Mouse (Mus musculus) induced T-regulatory cell, adult 2 months (primary cell): ENCODE data around the gene Mosmo.
"Not testable (repeated sequence)": the region's sequence is repeated elsewhere in the genome, so short reads cannot be mapped to it uniquely, and the experiment has no call there.

ENCODE experiments used
- DNase-seq: peaks from one replicate; pipeline ENCODE4 v3.0.0-alpha.2; 2012; ENCODE audit warnings: low read depth

Mosmo gene

DNA sequence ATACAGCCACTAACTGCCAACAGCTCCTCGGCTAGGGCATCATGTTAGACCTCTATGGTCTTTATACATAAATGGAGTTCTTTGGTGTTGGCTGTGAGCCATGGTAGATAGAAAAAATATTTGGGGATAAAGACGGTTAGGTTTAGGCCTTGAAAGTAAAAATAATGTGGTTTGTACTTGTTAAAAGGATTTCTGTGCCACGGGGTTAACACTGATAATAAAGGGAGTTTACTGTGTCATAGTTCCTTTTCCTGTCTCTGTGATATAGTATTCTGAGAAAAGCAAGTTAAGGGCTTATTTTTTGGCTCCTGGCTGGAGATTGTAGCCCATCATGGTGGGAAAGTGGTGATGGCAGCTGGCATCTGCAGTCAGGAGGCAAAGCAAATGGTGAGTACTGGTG, 26.5 kb downstream of the Mosmo start:
- no peak for DNase-seq

DNA sequence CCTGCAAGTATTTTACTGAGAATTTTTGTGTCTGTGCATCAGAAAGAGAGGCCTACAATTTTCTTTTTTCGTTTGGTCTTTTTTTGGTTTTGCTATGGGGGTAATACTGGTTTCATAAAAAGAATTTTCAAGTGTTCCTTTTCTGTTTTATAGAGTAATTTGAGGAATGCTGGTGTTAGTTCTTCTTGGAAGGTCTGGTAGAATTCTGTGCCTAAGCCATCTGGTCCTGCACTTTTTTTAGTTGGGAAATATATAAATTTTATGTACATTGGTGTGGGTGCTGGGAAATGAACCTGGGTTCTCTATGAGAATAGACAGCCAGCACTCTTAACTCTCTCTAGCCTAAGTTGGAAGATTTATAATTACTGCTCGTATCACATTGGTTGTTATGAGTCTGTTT, 34.7 kb downstream of the Mosmo start:
- DNase-seq = no peak

DNA sequence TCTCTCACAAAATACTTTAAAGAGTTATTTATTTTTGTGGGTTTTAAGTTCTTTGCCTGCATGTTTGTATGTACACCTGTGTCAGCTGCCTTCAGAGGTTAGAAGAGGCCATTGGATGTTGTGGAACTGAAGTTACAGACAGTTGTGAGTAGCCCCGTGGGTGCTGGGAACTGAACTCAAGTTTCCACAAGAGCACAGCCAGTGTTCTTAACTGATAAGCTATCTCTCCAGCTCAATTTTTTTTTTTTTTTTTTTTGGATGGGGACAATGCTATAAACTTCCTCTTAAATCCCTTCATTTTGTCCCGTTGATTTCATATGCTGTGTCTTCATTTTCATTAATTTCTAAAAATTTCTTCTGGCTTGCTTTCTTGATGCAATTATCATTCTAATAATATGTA, 35.8 kb downstream of the Mosmo start:
- DNase-seq = no peak

DNA sequence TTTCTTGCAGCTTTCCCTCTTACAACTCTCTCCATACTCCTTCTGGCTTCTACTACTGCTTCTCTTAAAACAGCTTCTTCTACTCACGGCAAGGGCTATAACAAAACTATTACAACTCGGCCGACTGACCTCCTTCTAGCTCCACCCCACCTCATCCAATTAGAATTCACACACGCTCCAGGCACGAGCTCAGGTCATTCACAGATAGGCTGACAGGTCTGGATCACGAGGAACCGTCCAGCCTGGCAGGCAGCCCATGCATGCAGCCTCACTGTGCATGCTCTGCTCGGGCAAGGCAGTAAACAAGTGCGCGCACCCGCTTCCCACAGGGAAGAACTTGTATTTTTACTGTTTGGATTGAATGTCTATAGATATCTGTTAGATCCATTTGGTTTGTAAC, 36.5 kb downstream of the Mosmo start:
- not testable (repeated sequence) for DNase-seq

DNA sequence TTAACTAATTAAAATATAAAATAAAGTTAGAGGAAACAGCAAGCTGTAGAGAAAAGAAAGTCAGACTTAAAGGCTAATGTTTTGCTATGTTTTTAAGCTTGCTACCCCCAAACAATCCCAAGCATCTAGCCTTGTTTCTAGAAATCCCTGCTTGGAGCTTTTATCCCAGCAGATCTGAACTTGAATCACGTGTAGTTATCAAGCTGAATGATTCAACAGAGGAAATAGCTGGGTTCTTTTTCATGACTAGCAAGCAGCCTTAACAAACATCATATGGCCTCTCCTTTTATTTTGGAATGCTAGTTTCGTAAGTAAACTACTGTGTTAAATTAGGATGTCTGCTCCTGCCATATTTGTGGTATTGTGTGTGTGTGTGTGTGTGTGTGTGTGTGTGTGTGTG, 39.8 kb downstream of the Mosmo start:
- no peak for DNase-seq

DNA sequence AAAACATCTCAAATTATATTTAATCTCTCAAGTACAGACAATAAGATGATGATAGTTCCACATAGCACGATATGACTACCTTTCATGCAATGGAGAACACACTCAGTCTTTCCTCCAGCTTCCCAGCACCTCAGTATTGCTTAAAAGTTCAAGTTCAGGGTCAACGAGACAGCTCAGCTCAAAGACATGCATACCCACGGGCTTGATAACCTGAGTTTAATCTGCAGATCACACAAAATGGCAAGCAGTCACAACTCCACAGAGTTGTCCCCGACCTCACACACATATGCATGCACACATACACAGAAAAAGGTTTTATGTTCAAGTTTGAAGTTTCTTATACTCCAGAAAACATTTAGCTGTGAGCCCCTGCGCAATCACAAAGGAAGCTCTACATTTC, 43.6 kb downstream of the Mosmo start:
- DNase-seq = no peak

DNA sequence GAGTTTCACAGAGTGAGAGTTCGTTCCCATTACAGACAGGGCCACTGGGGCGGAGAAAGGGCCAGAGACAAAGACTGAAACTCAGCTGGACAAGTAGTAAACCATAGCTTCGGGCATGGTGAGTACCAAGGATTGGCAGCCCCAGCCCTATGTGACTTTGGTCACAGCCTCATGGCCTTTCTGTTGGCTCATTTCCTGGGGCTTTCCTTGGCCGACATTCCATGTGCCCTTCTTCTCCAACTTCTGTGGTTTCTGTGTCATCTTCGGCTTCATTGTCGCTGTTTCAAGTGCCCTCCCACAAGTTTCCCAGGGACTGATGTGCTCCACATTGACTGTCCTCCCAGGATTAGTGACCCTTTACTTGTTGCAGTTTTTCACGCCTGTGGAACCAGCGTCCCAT, 44.0 kb downstream of the Mosmo start:
- DNase-seq = no peak

DNA sequence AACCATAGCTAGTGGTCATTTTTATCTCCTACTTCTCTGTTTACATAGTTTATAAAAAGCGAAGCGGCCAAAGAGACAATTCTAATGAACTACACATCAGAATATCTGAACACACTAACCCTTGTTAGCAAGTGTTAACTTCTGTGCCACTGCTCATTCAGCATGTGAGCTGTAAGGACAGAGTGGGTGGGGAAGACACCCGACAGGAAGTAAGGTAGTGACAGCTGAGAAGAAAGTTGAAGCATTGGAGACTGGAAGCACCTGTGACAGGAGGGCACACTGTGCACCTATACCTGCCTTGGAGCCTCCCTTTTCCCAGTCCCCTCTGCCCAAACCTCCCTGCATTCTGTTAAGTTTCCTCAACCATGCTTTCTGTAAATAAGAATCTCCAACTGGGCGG, 44.6 kb downstream of the Mosmo start:
- DNase-seq = no peak

DNA sequence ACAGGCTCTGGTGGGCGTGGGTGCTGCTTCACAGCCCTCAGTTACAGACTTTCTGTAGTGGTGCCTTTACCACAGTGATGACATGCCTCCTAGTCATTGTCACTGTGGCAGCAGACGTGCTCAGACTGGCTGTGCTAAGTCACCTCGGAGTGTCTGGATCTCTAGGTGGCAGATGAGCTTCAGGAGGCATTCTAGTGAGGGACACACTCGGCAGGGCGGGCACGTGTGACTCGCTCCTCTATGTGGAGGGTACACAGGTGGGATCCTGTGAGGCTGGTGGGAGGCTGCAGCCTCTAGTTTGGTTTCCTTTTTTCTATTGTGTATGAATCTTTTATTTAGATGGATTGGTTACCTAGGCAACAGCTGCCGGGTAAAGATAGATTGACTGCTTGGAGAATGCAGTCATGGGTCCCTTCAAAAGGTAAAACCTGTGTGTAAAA, 45.4 kb downstream of the Mosmo start:
- no peak for DNase-seq

DNA sequence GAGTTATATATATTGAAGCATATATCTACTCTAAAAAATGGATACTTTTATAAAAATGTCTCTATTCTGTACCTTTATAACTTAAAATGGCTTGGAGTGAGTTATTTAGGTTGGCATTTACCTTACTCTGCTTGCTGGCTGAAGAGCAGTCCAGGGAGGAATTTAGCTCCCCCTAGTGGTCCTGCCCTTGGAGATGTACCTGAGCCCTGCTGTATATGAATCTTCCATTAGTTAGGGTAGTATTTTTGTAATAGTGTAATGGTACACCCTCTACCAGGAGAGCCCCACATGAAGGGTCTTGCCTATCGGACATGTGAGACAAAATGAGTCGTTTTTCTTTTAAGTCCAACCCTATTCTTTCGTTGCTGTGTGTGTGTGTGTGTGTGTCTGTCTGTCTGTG, 50.2 kb downstream of the Mosmo start:
- peak; percentile 77 for DNase-seq

DNA sequence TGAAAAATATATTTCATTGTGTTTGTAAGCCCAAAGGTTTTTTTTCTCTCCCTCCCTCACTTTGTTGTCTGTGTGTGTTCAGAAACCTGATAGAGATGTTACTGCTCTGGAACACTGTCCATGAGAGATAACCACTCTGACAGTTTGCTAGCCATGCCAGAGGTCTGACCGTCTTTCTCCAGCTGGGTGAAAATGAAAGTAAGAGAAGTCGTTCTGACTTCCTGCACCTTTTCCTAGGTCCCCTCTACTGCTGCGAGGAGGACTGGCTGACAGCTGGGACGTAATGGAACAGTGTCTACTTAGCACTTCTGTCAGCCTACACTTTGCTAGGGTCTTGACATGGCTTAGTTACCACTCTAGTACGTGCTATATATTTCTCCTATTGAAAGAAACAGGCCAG, 52.2 kb downstream of the Mosmo start:
- DNase-seq = peak; percentile 27

DNA sequence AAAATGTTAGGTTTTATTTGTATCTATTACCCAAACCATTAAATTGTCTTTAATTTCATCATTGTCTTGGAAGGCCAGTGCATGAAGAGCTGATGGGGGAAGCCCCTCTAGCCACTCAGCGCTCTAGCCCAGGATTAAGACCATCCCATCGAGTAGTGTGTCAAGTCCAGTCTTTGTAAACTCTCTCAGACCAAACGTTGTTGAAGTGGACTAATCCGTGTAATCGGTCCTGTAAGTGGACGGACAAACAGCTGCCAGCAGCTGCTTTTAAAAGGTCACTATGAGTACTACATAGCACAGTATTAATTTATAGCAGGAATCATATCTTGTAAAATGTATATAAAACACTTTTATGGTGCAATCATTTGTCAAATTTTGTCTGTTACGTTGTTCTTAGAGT, 55.5 kb downstream of the Mosmo start:
- DNase-seq = no peak

DNA sequence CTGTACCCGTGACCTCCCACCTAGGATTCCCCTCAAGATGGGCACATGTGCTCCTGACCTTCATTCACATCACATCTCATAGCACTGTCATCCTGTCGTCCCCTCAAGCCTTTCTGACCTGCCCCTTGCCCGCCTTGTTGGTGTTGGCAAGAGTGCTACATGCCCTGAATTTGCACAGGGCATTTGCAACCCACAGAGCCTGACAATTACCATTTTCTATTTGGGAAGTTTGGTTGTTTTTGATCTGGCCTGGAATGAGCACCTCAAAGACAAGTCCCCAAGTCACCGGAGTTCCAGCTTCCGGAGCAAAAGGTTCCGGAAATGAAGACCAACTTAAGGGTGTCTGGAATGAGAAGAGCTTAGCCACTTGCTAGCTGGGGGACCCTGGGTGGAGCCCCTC, 61.6 kb downstream of the Mosmo start, which contains the start of gene Vwa3a:
Gene Vwa3a, plus strand, starts transcription at position 301 of the 400 bp plus-strand sequence.
- no peak for DNase-seq

DNA sequence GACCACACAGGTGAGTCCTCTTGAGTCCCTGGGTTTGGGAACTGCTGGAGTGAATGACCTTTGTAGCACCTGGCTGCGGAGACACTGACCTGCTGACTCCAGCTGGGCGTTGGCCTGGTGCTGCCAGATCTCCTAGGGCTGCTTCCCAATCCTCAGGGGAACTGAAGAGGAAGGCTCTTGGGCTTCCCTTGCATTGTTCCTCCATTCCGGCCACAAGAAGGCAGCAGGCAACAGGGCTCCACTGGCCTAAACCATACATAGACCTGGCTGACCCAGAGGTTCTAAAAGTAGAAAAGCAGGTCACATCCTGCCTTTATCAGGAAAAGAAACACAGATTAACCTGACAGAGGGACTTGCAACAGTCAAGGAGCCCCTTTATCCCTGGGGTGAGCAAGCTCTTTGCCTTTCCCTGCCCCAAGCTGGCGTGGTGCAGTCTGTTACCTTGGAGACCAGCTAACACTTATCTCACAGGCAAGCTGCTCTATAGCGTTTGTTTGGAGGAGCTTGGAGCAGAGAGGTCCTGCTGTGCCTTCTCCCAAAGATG, 62.2 kb downstream of the Mosmo start:
- no peak for DNase-seq

DNA sequence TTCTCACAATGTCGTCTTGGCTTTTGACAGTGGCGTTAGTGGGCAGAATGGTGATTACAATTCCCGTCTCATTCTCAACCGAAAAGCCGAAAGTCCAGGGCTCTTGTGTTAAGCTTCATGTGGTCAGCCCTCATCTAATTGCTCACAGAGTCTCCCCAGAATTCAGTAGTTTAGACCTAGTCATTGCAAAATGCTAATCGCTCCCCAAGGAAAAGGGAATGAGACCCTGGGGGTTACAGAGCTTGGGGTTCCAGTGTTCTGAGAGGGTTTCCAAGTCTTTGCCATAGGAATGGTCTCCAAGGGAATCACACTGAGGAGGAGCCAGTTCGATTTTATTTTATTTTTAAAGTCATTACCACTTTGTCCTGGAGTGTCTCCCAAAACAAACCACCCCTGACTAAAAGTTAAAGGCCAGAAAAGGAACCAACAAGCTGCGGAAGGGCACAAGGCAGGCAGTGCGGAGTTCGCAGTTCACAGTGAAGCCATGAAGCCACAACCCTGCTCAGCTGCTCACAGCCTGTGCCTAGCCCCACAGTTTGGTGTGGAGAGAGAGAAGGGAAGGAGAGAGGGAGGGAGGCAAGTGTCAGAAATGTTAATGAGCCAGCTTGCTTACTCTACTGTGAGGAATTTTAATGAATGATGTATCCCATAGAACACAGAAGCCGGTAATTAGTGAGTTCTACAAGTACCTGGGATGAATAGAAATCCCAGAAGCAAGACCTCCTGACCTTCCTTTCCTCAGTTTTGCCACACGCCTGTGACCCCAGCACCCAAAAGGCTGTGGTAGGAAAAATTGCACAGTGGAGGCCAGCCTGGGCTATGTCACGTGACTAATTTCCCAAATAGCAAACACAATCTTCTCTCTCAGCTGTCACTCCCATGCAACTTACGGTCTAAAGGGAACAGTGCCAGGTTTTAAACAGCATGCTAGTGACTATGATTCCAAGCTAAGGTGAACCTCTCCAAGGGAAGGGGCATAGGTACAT, 66.2 kb downstream of the Mosmo start:
- DNase-seq = no peak

DNA sequence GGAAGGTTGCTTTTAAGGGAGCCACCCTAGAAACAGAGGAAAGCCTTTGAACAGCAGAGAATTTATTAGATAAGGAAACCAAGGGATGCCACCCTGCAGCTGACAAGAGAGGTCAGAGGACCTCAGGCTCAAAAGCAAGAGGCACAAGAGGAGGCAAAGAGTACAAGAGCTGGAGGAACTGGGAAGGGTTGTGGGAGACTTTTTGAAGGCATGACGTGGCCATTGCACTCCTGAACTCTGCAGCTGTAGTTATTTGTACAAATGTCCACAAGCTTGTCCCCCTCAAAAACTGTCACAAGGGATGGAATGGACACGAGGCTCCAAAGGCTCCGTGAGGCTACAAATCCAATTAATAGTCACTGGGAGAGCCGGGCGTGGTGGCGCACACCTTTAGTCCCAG, 67.2 kb downstream of the Mosmo start:
- DNase-seq = no peak

DNA sequence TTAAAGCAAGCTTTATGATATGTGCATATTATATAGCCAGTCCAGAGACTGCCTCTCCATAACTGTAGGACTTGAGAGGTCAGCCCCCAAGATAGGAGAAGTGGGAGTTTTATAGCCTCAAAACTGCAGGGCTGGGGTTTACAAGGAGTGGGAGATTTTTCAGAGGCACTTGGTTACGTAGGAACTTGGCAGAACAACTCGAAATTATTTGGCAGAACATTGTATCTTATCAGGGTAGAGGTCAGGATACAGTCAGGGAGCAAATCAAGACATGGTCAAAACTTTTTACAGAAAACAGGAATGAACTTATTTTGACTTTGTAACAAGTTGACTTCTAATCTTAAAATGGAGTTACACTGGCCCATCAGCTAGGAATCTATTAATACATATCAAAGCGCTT, 68.6 kb downstream of the Mosmo start:
- no peak for DNase-seq

DNA sequence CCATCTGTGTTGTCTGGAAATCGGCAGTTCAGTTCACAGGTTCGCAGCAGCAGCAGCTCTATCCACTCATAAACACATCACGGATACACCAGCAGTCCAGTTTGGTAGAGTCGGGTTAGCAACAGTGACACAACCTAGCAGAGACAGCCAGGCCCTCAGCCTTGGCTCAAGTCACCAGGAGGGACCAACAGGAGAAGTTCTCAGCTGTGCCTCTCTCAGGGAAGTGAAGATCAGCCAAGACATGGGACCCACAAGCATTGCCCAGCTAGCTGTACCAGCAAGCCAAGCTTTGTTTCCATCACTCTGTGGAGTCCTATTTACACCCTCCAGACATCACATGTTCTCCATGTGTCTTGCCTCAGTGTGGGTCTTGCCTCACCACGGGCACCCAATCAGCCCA, 69.4 kb downstream of the Mosmo start:
- no peak for DNase-seq

DNA sequence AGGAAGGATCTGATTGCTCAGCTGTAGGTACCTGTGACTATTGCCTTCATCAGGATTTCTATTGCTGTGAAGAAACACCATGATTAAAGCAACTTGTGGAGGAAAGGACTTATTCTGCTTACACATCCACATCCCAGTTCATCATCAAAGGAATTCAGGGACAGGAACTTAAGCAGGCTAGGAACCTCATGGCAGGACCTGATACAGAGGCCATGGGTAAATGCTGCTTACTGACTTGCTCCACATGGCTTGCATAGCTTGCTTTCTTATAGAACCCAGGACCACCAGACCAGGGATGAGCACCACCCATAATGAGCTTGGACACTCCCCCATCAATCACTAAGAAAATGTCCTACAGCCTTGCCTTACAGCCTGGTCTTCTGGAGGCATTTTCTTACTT, 71.1 kb downstream of the Mosmo start:
- no peak for DNase-seq

DNA sequence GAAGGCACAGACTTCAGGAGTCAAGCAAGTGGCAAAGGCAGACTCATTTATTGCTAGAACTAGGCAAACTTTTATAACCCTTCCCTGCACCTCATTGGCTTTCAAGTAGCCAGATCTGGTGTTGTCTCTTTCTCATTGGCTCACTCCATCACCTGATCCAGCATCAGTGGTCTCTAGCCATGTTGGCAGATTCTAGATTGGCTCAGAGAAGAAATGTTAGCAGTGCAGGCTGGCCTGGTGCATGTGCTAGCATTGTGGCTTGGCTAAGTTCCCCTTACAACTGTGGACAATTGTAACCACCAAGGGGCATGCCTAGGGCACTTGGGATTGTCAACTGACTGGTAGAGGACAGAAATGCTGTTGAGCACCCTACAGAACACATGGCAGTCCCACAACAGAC, 73.9 kb downstream of the Mosmo start:
- DNase-seq = no peak

DNA sequence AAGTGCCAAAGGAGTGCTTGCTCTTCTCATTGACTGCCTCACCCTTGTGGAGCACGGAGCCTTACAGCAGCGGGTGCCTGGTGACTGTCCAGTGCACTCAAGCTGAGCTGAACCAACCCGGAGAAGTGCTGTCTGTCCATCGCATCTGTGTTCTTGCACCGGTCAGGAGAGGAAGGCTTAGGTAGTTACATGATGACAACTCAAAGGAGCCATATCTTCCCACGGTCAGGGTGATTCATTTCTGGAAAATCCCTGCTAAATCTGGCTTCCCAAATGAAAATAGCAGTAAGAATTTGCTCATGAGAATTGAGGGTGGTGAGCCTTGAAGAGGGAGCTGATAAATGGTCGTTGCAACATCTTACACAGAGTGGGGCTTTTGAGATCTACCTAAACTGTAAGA, 74.5 kb downstream of the Mosmo start:
- DNase-seq = no peak

DNA sequence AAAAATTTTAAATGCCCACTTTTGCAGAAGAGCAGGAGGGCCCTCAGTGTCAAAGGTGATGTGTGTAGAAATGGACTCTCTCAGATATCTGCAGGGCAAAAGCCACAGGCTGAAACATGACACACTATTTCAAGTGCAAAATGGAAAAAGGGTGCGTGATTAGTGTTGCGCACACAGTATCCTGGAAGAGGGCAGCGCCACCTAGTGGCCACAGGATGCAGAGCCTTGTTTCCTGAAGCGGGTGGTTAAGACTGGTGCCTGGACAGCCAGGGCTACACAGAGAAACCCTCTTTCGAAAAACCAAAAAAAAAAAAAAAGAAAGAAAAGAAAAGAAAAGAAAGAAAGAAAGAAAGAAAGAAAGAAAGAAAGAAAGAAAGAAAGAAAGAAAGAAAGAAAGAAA, 77.3 kb downstream of the Mosmo start:
- DNase-seq = peak; percentile 89

DNA sequence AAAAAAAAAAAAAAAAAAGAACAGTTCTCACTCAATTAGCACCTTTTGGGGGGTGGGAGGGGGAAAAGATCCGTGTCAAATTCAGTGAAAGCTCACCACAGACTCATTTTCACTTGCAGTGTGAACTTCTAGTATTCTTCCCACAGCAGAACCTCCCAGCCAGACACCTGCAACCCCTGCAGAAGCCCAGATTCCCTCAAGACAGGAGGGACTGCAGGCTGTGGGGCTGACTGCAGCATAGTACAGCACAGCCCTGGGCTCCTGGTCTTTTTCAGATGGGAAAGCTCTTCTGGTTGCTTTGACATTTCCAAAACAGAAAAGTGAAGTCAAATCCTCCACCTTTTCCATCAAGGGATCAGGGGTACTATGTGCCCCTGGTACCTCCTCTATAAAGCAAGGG, 90.0 kb downstream of the Mosmo start:
- no peak for DNase-seq

DNA sequence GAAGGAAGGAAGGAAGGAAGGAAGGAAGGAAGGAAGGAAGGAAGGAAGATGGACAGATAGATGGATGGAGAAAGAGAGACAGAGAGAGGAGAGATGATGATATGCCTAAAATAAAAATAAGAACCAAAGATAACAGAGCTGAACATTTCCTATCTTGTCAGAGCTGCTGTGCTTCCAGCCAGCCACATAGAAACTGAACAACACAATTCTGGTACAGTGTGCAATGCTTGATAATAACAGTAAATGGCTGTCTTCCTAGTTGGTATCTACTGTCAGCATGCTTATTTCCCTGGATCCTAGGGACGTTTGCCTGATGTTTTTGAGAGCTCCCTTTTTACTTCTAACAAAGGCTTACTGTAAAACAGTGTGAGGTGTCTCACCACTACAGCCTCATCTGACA, 94.0 kb downstream of the Mosmo start:
- DNase-seq = no peak
